Mouse (Mus musculus): ENCODE data around the gene Csnk1e. TPM values are rescaled to one million over a fixed set of nuclear protein-coding genes. Genes with fewer than 3 reads are reported as not detected.

The Csnk1e gene
- 24.1 and 24.7 TPM in 2 replicates for polyA plus RNA-seq (2016; fragmentation: Nextera tagmentation; extraction: Ambion mirVana)

- ATAC-seq = peak; percentile 70
- no peak within 1 kb of the TSS for H3K27ac ChIP-seq
- peak within 1 kb of the TSS; percentile 31 for H3K4me3 ChIP-seq
- no peak within 1 kb of the TSS for H3K9ac ChIP-seq
- H3K4me1 ChIP-seq = peaks cover 20% of the 10 kb centered on the region
- WGBS (ENCODE audit: insufficient replicate concordance) = 4% methylated on average over 24 of the region's 24 CpGs
- no peaks in the 10 kb centered on the region for H3K9me3 ChIP-seq (replicated peaks)
- peaks cover 10% of the 10 kb centered on the region for H3K27me3 ChIP-seq (replicated peaks)
- H3K4me2 ChIP-seq = peak within 1 kb of the TSS; percentile 67
- H3K36me3 ChIP-seq = no peaks in the 10 kb centered on the region
Observed at GRCm38 (mm10) chr15:79455106-79455810, at the start of gene Csnk1e. Gene Csnk1e (minus strand): TSS chr15:79455566.

- Histone ChIP-seq H3K4me3 (peak within 1 kb of the TSS; percentile 51), H3K9me3 (replicated peaks) (no peaks in the 10 kb centered on the region), H3K4me1 (peaks cover 15% of the 10 kb centered on the region), H3K36me3 (no peaks in the 10 kb centered on the region), H3K9ac (peak within 1 kb of the TSS; percentile 29; the same call in 1 of the 2 replicates), H3K27me3 (replicated peaks) (peaks cover 100% of the 10 kb centered on the region), H3K27ac (no peak within 1 kb of the TSS), H3K4me2 (peak within 1 kb of the TSS; percentile 75)
- 2% methylated on average over 54 of the region's 60 CpGs for WGBS (ENCODE audit: insufficient replicate concordance)
- no peak for ATAC-seq
Observed at GRCm38 (mm10) chr15:79504707-79505452, 49.5 kb upstream of the Csnk1e start, which contains the start of gene Kcnj4. Gene Kcnj4 (minus strand): TSS chr15:79505241.

GRCm38 (mm10) chr15:79503438-79503837 is 48.1 kb upstream of the Csnk1e start:
- 60% methylated on average over 5 of the region's 5 CpGs for WGBS (ENCODE audit: insufficient replicate concordance)
- H3K27me3 ChIP-seq (replicated peaks) = peaks cover 100% of the 10 kb centered on the region
- ATAC-seq = no peak
- no peak overlapping the region for H3K9ac ChIP-seq
- H3K9me3 ChIP-seq (replicated peaks) = no peaks in the 10 kb centered on the region
- H3K4me3 ChIP-seq = no peak overlapping the region
- no peak overlapping the region for H3K27ac ChIP-seq
- H3K36me3 ChIP-seq = no peaks in the 10 kb centered on the region
- peaks cover 15% of the 10 kb centered on the region for H3K4me1 ChIP-seq
- no peak overlapping the region for H3K4me2 ChIP-seq

GRCm38 (mm10) chr15:79502891-79503341 is 47.5 kb upstream of the Csnk1e start:
- ATAC-seq = no peak
- 15% methylated on average over 18 of the region's 18 CpGs for WGBS (ENCODE audit: insufficient replicate concordance)
- H3K4me1 ChIP-seq = peaks cover 15% of the 10 kb centered on the region
- no peak overlapping the region for H3K9ac ChIP-seq
- no peaks in the 10 kb centered on the region for H3K36me3 ChIP-seq
- H3K9me3 ChIP-seq (replicated peaks) = no peaks in the 10 kb centered on the region
- H3K27me3 ChIP-seq (replicated peaks) = peaks cover 100% of the 10 kb centered on the region
- H3K4me2 ChIP-seq = no peak overlapping the region
- H3K27ac ChIP-seq = no peak overlapping the region
- no peak overlapping the region for H3K4me3 ChIP-seq

- no peaks in the 10 kb centered on the region for H3K36me3 ChIP-seq
- no peak overlapping the region for H3K9ac ChIP-seq
- H3K9me3 ChIP-seq (replicated peaks) = no peaks in the 10 kb centered on the region
- ATAC-seq = no peak
- H3K4me3 ChIP-seq = no peak overlapping the region
- peaks cover 91% of the 10 kb centered on the region for H3K27me3 ChIP-seq (replicated peaks)
- 65% methylated on average over 17 of the region's 17 CpGs for WGBS (ENCODE audit: insufficient replicate concordance)
- no peak overlapping the region for H3K27ac ChIP-seq
- H3K4me1 ChIP-seq = peaks cover 3% of the 10 kb centered on the region; the same call in 1 of the 2 replicates
- H3K4me2 ChIP-seq = no peak overlapping the region
Observed at GRCm38 (mm10) chr15:79500110-79500509, 44.7 kb upstream of the Csnk1e start.

- Histone ChIP-seq H3K36me3 (no peaks in the 10 kb centered on the region), H3K27me3 (replicated peaks) (peaks cover 88% of the 10 kb centered on the region), H3K4me2 (no peak overlapping the region), H3K4me3 (no peak overlapping the region), H3K4me1 (no peaks in the 10 kb centered on the region), H3K9me3 (replicated peaks) (no peaks in the 10 kb centered on the region), H3K9ac (no peak overlapping the region), H3K27ac (no peak overlapping the region)
- 43% methylated on average over 18 of the region's 18 CpGs for WGBS (ENCODE audit: insufficient replicate concordance)
- ATAC-seq = no peak
Observed at GRCm38 (mm10) chr15:79493527-79493926, 38.2 kb upstream of the Csnk1e start.

- Histone ChIP-seq H3K4me3 (no peak overlapping the region), H3K4me1 (no peaks in the 10 kb centered on the region), H3K27me3 (replicated peaks) (peaks cover 64% of the 10 kb centered on the region), H3K36me3 (no peaks in the 10 kb centered on the region), H3K9ac (no peak overlapping the region), H3K4me2 (no peak overlapping the region), H3K27ac (no peak overlapping the region), H3K9me3 (replicated peaks) (no peaks in the 10 kb centered on the region)
- WGBS (ENCODE audit: insufficient replicate concordance) = 54% methylated on average over 11 of the region's 11 CpGs
- no peak for ATAC-seq
Observed at GRCm38 (mm10) chr15:79489463-79489862, 34.1 kb upstream of the Csnk1e start.

GRCm38 (mm10) chr15:79481181-79481688 is 25.9 kb upstream of the Csnk1e start:
- Histone ChIP-seq H3K9ac (no peak overlapping the region), H3K9me3 (replicated peaks) (no peaks in the 10 kb centered on the region), H3K27me3 (replicated peaks) (peaks cover 61% of the 10 kb centered on the region), H3K36me3 (no peaks in the 10 kb centered on the region), H3K4me1 (no peaks in the 10 kb centered on the region), H3K27ac (no peak overlapping the region), H3K4me3 (no peak overlapping the region), H3K4me2 (no peak overlapping the region)
- 15% methylated on average over 15 of the region's 15 CpGs for WGBS (ENCODE audit: insufficient replicate concordance)
- ATAC-seq = no peak

- 51% methylated on average over 6 of the region's 6 CpGs for WGBS (ENCODE audit: insufficient replicate concordance)
- no peak overlapping the region for H3K27ac ChIP-seq
Observed at GRCm38 (mm10) chr15:79477227-79477626, 21.9 kb upstream of the Csnk1e start.

GRCm38 (mm10) chr15:79473638-79474355 is 18.4 kb upstream of the Csnk1e start:
- no peak overlapping the region for H3K9ac ChIP-seq
- 44% methylated on average over 12 of the region's 12 CpGs for WGBS (ENCODE audit: insufficient replicate concordance)
- H3K4me2 ChIP-seq = no peak overlapping the region
- H3K4me3 ChIP-seq = no peak overlapping the region
- ATAC-seq = no peak
- no peaks in the 10 kb centered on the region for H3K36me3 ChIP-seq
- H3K4me1 ChIP-seq = no peaks in the 10 kb centered on the region
- peaks cover 27% of the 10 kb centered on the region for H3K27me3 ChIP-seq (replicated peaks)
- no peak overlapping the region for H3K27ac ChIP-seq
- 0 out of 2 replicates have a peak, but pooled peaks cover 3% of the 10 kb centered on the region for H3K9me3 ChIP-seq (replicated peaks)

More at GRCm38 (mm10) chr15:79477227-79477626, 21.9 kb upstream of the Csnk1e start:
- no peak for ATAC-seq
- H3K36me3 ChIP-seq = no peaks in the 10 kb centered on the region
- H3K9ac ChIP-seq = no peak overlapping the region
- no peaks in the 10 kb centered on the region for H3K4me1 ChIP-seq
- no peaks in the 10 kb centered on the region for H3K9me3 ChIP-seq (replicated peaks)
- H3K4me3 ChIP-seq = no peak overlapping the region
- H3K4me2 ChIP-seq = no peak overlapping the region
- H3K27me3 ChIP-seq (replicated peaks) = peaks cover 51% of the 10 kb centered on the region

GRCm38 (mm10) chr15:79473042-79473441 is 17.7 kb upstream of the Csnk1e start:
- Histone ChIP-seq H3K36me3 (no peaks in the 10 kb centered on the region), H3K27ac (no peak overlapping the region), H3K9ac (no peak overlapping the region), H3K4me2 (no peak overlapping the region), H3K4me1 (no peaks in the 10 kb centered on the region), H3K27me3 (replicated peaks) (peaks cover 24% of the 10 kb centered on the region), H3K9me3 (replicated peaks) (0 out of 2 replicates have a peak, but pooled peaks cover 3% of the 10 kb centered on the region), H3K4me3 (no peak overlapping the region)
- 68% methylated on average over 5 of the region's 5 CpGs for WGBS (ENCODE audit: insufficient replicate concordance)
- ATAC-seq = no peak
